Mouse (Mus musculus) brain, adult 2 months (tissue): ENCODE measurements around the gene Cgref1.

Experiments
- DNase-seq: peaks from one replicate; pipeline ENCODE4 v3.0.0; 2011; ENCODE audit warnings: low read depth, low spot score

Gene Cgref1

DNA sequence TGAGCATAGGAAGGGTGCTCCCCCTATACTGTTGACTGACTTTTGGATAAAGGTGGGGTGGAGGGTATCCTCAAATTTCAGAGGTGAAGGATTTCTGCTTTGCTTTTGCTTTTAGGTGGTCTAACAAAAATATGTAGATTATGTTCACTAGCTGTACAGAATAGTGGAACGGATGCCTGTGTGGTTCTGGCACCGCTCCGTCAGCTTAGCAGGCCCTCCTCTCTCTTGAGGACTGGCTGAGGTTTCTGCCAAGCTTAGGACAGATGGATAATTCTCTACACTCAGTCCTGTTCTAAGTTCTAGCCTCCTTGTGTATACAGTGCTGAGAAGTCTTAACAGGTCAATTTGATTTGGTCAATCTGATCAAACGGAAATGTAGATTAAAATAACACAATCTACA, 5.1 kb upstream of the Cgref1 start:
- DNase-seq, result peak; percentile 64

DNA sequence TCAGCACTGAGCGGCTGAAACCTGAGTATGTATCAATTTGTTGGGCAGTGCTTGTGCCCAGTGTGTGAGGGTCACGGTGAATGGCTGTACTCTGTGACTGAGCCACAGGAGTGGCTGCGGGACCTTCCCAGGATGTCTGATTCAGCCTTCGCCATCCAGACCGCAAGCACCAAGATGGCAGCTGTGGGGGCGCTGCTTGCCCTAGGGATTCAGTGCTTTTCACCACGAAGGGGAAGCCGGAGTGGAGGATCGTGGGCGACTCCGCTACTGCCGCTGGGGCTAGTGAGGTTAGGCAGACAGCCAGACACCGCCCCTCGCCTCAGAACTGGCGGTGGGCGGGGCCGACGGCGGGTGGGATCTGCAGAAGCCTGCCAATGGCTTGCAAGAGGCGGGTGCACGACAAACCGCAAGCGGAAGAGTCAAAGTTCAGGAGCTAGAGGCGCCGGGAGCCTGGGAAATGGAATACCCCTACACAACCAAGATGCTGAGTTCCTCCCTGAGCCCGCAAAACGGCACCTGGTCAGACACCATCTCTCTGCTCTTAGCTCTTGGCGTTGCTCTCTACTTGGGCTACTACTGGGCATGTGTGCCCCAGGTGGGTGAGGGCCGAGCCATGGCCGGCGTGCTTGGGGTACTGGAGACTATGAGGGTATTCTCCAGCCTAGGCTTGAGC, 4.4 kb upstream of the Cgref1 start:
- DNase-seq, result peak; percentile 94

DNA sequence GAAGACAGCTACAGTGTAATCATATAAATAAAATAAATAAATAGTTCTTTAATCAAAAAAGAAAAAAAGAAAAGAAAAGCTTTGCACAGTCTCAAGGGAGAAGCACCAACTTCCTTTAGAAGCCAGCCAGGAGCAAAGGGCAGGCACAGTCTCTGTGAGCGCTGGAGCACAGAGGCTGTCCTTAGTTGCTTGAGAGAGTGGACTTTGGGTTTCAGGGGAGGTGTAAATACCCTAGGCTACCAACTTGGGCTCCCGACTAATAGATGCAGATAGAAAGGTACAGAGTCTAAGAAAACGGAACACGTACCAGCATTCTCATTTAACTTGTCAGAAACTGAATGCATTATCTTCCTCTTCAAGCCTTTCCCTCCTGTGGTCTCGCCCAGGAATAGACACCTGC, 3.2 kb upstream of the Cgref1 start:
- DNase-seq, result no peak

- no peak for DNase-seq
These were observed 1.0 kb downstream of the Cgref1 start for GRCm38 (mm10) chr5:30944344-30944743.

DNA sequence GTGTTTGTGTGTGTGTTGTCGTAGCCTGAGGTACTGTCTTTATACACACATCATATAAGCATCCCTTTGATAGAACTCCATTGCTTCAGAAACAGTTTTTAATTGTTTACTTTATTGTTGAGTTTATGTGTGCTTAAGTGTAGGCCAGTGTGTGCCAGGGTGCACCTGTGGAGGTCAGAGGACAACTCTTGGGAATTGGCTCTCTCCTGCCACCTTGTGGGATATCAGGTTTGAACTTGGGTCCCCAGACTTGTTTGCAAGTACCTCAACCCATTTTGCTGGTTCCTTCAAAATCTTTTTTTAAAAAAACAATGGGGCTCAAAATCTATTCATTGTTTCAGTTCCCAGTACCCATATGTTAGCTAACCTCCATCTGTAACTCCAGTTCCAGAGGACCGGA, 2.4 kb downstream of the Cgref1 start:
- peak; percentile 52 for DNase-seq

- peak; percentile 40 for DNase-seq
These were observed 10.5 kb downstream of the Cgref1 start for GRCm38 (mm10) chr5:30934725-30935461.

- no peak for DNase-seq
These were observed 11.7 kb downstream of the Cgref1 start for GRCm38 (mm10) chr5:30933705-30934104.

- DNase-seq, result peak; percentile 59
These were observed 14.0 kb downstream of the Cgref1 start for GRCm38 (mm10) chr5:30931378-30931777.

DNA sequence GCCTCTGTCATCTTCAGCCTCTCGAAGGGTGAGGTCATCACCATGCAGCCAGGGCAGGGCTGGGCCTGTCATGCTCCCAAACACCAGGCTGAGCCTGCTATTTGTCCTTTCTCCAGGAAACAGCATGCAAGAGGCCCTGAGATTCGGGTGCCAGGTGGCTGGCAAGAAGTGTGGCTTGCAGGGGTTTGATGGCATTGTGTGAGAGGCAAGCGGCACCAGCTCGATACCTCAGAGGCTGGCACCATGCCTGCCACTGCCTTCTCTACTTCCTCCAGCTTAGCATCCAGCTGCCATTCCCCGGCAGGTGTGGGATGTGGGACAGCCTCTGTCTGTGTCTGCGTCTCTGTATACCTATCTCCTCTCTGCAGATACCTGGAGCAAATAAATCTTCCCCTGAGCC, 14.5 kb downstream of the Cgref1 start:
- DNase-seq, result no peak

- peak; percentile 89 for DNase-seq
These were observed 15.3 kb downstream of the Cgref1 start for GRCm38 (mm10) chr5:30930121-30930520.

DNA sequence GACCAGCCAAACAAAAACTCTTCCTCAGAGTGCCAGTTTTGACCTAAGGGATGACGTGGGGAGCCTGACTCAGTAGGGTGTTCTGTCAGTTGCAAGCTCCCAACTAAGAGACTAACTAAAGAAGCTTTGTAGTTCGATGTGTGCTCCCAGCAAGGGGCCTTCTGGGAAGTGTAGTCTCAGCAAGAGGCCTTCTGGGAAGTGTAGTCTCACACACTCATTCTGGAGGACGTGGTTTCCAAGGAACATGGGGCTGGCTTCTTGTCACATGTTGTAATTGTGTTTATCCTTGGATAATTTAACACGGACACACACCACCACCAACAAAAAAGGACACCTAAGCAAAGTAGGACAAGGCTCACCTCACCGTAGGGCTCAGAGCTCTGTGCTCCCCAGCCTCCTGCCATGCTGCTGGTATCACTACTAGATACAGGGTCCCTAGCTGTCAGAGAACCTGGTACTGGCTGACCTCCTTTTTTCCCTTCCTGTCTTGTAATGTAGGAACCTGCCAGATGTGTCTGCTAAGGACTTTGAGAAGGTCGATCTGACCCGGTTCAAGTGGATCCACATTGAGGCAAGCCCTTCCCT, 17.4 kb downstream of the Cgref1 start:
- DNase-seq, result peak; percentile 85

DNA sequence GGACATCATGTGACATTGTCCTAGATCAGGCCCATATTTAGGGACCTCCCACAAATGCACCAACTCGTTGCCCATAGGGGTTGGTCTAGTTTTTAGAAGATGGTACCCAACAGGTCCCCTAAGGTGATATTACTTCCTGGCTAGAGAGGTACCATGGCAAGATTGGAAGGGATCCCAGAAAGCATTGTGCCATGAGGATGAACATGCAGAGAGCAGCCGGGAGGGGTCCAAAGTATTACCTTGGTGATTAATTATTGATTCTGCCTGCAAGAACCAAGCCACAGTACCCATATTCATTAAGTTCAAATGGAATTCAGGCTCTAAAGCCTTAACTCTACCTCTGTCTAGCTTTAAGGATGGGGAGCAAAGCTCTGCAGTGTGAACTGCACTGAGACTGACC, 19.3 kb downstream of the Cgref1 start:
- DNase-seq, result no peak

- DNase-seq, result no peak
These were observed 20.2 kb downstream of the Cgref1 start for GRCm38 (mm10) chr5:30925217-30925616.

- no peak for DNase-seq
These were observed 20.8 kb downstream of the Cgref1 start for GRCm38 (mm10) chr5:30924614-30925013.

GRCm38 (mm10) chr5:30923119-30923518, 22.3 kb downstream of the Cgref1 start:
- DNase-seq, result no peak

DNA sequence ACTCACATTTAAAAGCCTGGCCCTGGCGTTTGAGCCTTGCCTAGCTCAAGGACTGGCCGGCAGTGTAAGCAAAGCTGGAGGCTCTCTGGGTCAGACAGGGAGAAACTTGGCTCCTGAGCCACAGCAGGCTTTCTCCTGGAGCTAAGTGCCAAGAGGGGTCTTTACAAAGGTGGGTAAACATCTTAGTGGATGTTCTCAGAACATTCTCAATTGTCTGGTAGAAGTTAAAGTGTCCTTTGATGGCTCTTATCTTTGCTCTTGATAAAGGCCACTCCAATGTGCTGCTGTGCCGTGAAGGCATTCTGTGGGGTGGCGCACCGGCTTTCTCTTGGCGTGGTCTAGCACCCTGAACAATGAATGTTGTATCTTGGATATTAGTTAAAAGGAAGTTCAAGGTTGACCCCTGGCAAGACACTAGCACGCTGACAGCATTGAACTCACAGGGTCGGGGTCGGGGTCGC, 22.8 kb downstream of the Cgref1 start:
- DNase-seq, result no peak

- peak; percentile 94 for DNase-seq
These were observed 23.9 kb downstream of the Cgref1 start, which contains the start of gene Khk for GRCm38 (mm10) chr5:30921256-30922033. Gene Khk (plus strand): TSS chr5:30921431.

- DNase-seq, result no peak
These were observed 24.8 kb downstream of the Cgref1 start for GRCm38 (mm10) chr5:30920621-30921020.

DNA sequence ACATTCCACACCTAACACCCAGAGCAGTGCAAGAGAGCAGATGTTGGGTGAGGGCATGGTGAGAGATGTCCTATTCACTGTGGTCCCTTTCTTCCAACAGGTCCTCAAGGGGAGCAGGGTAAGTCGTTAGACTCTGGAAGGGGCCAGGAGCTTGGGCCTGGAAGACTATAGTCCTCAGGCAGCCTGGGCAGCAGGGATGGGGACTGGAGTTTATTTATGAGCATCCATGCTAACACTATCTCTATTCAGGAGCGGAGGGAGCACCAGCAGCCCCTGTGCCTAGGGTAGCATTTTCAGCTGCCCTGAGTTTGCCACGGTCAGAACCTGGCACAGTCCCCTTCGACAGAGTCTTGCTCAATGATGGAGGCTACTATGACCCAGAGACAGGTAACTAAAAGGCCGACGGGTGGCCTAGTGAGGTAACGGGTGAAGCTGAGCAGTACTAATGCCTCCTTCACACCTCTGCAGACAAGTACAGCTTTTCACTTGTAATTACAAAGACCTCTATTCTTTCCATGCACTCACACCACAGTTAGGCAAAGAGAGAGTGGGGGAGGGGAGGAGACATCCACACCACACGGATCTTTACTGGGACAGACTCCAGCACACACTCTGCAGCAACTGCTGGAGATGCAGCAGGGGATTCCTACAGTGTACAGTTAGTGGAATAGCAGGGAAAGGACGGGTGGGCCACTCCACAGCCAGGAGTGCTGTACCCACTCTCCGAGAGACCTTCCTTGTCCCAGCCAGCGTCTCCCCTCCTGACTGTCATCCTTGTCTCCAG, 25.4 kb downstream of the Cgref1 start:
- DNase-seq, result no peak

- no peak for DNase-seq
These were observed 26.7 kb downstream of the Cgref1 start for GRCm38 (mm10) chr5:30918691-30919090.
